15 mouse cellular contexts compared by ENCODE assay signal in genomic region chr19:10798576-10798975, GRCm38 (mm10). TPM values are rescaled to one million over a fixed set of nuclear protein-coding genes. Genes with fewer than 3 reads are reported as not detected.
"Had no signal": no experiment of that assay in that cellular context is flagged by ENCODE, and none has a peak within 500 bp of the region (broad histone marks: within the 10 kb centered on the region; RNA-seq: fewer than 3 reads in every experiment).

No protein-coding gene starts in this region.

- H3K4me3 ChIP-seq: limb, embryonic 15.5 days; liver, embryonic 12.5 days; myocyte; neural tube, embryonic 12.5 days had no signal

- ATAC-seq: liver, embryonic 12.5 days had no signal

- H3K9ac ChIP-seq: limb, embryonic 15.5 days; liver, embryonic 12.5 days; lung, embryonic 14.5 days; neural tube, embryonic 12.5 days had no signal

- H3K27ac ChIP-seq: limb, embryonic 15.5 days; liver, embryonic 12.5 days; neural tube, embryonic 12.5 days; stomach, postnatal 0 days had no signal

- H3K4me2 ChIP-seq: limb, embryonic 15.5 days; liver, embryonic 12.5 days; lung, embryonic 14.5 days; neural tube, embryonic 12.5 days had no signal

- H3K9me3 ChIP-seq: limb, embryonic 15.5 days; liver, embryonic 12.5 days; neural tube, embryonic 12.5 days had no signal

- H3K4me1 ChIP-seq: limb, embryonic 15.5 days; liver, embryonic 12.5 days; neural tube, embryonic 12.5 days had no signal

- H3K36me3 ChIP-seq: limb, embryonic 15.5 days; liver, embryonic 12.5 days; neural tube, embryonic 12.5 days had no signal

- H3K27me3 ChIP-seq: limb, embryonic 15.5 days; liver, embryonic 12.5 days; neural tube, embryonic 12.5 days had no signal

- DNase-seq: kidney, adult 8-10 months; kidney, postnatal 36 days; layer of hippocampus, adult 9-11 months; lung, embryonic 14.5 days; midbrain, embryonic 14.5 days; thymus, adult 2 months; thymus, postnatal 25 days had no signal

RNA-seq across cellular contexts. Expression of gene Cd6, which starts 31.3 kb away (rescaled TPM):
- polyA plus RNA-seq: kidney, embryonic 16.5 days; limb, embryonic 15.5 days; liver, embryonic 12.5 days; midbrain, embryonic 14.5 days; myocyte; neural tube, embryonic 12.5 days had no signal

RNA-seq across cellular contexts. Expression of gene Cd5, which starts 59.8 kb away (rescaled TPM):
- polyA plus RNA-seq: limb, embryonic 11.5 days; liver, embryonic 12.5 days; liver, embryonic 16.5 days; myocyte had no signal
